Mouse (Mus musculus) embryonic facial prominence, embryonic 12.5 days (tissue): Measurements from ENCODE around the gene Gm20458. TPM values are rescaled to one million over a fixed set of nuclear protein-coding genes. Genes with fewer than 3 reads are reported as not detected.

Experiments
- ATAC-seq: fragments of 200-750 bp; cut with Nextera tagmentation; 2 replicates; pipeline ENCODE4 v1.8.0; 2017; ENCODE audit not compliant: insufficient number of reproducible peaks, insufficient read depth, low FRiP score, low TSS enrichment
- H3K27ac ChIP-seq: fragments of 300-500 bp; sonication (generic); 2 replicates; pipeline ENCODE4 v1.5.1; 2016; ENCODE audit warnings: mild to moderate bottlenecking
- H3K27me3 ChIP-seq: fragments of 300-500 bp; sonication (generic); 2 replicates; pipeline ENCODE4 v1.6.1; 2016; ENCODE audit warnings: mild to moderate bottlenecking, moderate library complexity
- H3K36me3 ChIP-seq: fragments of 300-500 bp; sonication (generic); 2 replicates; pipeline ENCODE4 v1.6.1; 2016; ENCODE audit warnings: mild to moderate bottlenecking
- H3K4me1 ChIP-seq: fragments of 300-500 bp; sonication (generic); 2 replicates; pipeline ENCODE4 v1.6.1; 2016
- H3K4me2 ChIP-seq: fragments of 300-500 bp; sonication (generic); replicated peaks from 2 replicates; pipeline ENCODE4 v1.6.1; 2016; ENCODE audit warnings: mild to moderate bottlenecking, moderate library complexity
- H3K4me3 ChIP-seq: fragments of 300-500 bp; sonication (generic); 2 replicates; pipeline ENCODE4 v1.5.1; 2016; ENCODE audit warnings: mild to moderate bottlenecking
- H3K9ac ChIP-seq: fragments of 300-500 bp; sonication (generic); 2 replicates; pipeline ENCODE4 v1.6.1; 2016; ENCODE audit warnings: mild to moderate bottlenecking, moderate library complexity
- H3K9me3 ChIP-seq: fragments of 300-500 bp; sonication (generic); 2 replicates; pipeline ENCODE4 v1.6.1; 2016; ENCODE audit warnings: mild to moderate bottlenecking, moderate library complexity
- WGBS: fragments of 180-500 bp; shearing (Covaris S2); methylation state at CpG from one replicate; pipeline ENCODE4 v1.1.7; 2016; 5-methylcytosine and 5-hydroxymethylcytosine counted together
- polyA plus RNA-seq: library from polyadenylated mRNA; unstranded; fragments of >200 nt; fragmentation: Nextera tagmentation; extraction: Ambion mirVana; gene quantifications from 2 replicates; pipeline ENCODE4 v1.2.1, GENCODE M21; 2016

Gene Gm20458
- polyA plus RNA-seq, 1 experiment from 2014 or later, result 6.5 TPM

- Histone ChIP-seq H3K36me3 (no peaks in the 10 kb centered on the region), H3K27ac (no peak overlapping the region), H3K9me3 (no peaks in the 10 kb centered on the region), H3K4me3 (peak overlapping the region; percentile 84), H3K9ac (peak overlapping the region; percentile 68), H3K27me3 (peaks cover 46% of the 10 kb centered on the region), H3K4me2 (peak overlapping the region; percentile 100), H3K4me1 (peaks cover 9% of the 10 kb centered on the region; the same call in 1 of the 2 replicates)
- WGBS, result 9% methylated on average over 11 of the region's 11 CpGs
- no peak for ATAC-seq
Observed at GRCm38 (mm10) chr2:164487115-164487527, 26.4 kb downstream of the Gm20458 start.

- Histone ChIP-seq H3K36me3 (no peaks in the 10 kb centered on the region), H3K4me3 (no peak overlapping the region), H3K9me3 (no peaks in the 10 kb centered on the region), H3K4me1 (peaks cover 9% of the 10 kb centered on the region; the same call in 1 of the 2 replicates), H3K27ac (no peak overlapping the region), H3K9ac (no peak overlapping the region), H3K4me2 (no peak overlapping the region), H3K27me3 (peaks cover 46% of the 10 kb centered on the region)
- 57% methylated on average over 9 of the region's 9 CpGs for WGBS
- ATAC-seq, result no peak
Observed at GRCm38 (mm10) chr2:164487812-164488211, 27.0 kb downstream of the Gm20458 start.

GRCm38 (mm10) chr2:164494126-164494525 is 33.4 kb downstream of the Gm20458 start:
- WGBS, result 45% methylated on average over 2 of the region's 2 CpGs
- H3K4me1 ChIP-seq, result peaks cover 6% of the 10 kb centered on the region
- H3K9me3 ChIP-seq, result no peaks in the 10 kb centered on the region
- no peak overlapping the region for H3K27ac ChIP-seq
- no peak overlapping the region for H3K9ac ChIP-seq
- H3K36me3 ChIP-seq, result no peaks in the 10 kb centered on the region
- H3K4me2 ChIP-seq, result no peak overlapping the region
- no peak for ATAC-seq
- no peaks in the 10 kb centered on the region for H3K27me3 ChIP-seq
- H3K4me3 ChIP-seq, result no peak overlapping the region

GRCm38 (mm10) chr2:164496331-164496730 is 35.6 kb downstream of the Gm20458 start:
- Histone ChIP-seq H3K27ac (no peak overlapping the region), H3K4me2 (no peak overlapping the region), H3K4me1 (peaks cover 6% of the 10 kb centered on the region), H3K4me3 (no peak overlapping the region), H3K9ac (no peak overlapping the region), H3K9me3 (no peaks in the 10 kb centered on the region), H3K27me3 (no peaks in the 10 kb centered on the region), H3K36me3 (peaks cover 15% of the 10 kb centered on the region)
- WGBS, result 45% methylated on average over 1 of the region's 1 CpGs
- no peak for ATAC-seq

GRCm38 (mm10) chr2:164496847-164497690 is 36.3 kb downstream of the Gm20458 start, which contains the start of gene Pigt:
TSS of gene Pigt (plus strand) at chr2:164497520.
- 4% methylated on average over 43 of the region's 43 CpGs for WGBS

DNA sequence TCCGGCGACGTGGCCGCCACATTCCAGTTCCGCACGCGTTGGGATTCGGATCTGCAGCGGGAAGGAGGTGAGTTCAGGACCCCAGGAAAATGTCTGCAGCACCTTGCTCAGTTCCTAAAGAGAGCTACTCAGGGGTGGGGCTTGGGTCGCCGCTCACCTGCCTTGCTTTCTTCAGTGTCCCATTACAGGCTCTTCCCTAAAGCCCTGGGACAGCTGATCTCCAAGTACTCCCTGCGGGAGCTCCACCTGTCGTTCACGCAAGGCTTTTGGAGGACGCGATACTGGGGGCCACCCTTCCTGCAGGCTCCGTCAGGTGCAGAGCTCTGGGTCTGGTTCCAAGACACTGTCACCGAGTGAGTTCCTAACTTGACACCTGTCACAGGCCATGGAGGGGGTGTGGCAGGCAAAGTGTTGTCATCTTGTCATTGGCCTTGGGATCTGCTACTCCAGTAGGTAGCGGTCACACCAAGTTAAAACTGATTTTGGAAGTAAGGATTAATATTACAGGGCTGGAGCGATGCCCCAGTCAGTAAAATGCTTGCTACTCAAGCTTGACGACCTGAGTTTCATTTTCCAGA is 37.0 kb downstream of the Gm20458 start:
- H3K27me3 ChIP-seq, result no peaks in the 10 kb centered on the region
- H3K4me2 ChIP-seq, result peak overlapping the region; percentile 92
- peaks cover 6% of the 10 kb centered on the region for H3K4me1 ChIP-seq
- H3K4me3 ChIP-seq, result peak overlapping the region; percentile 73
- no peak overlapping the region for H3K27ac ChIP-seq
- ATAC-seq, result 0 out of 2 replicates have a peak, but pooled peaks have one; percentile 30
- peaks cover 28% of the 10 kb centered on the region for H3K36me3 ChIP-seq
- H3K9ac ChIP-seq, result peak overlapping the region; percentile 61
- 7% methylated on average over 21 of the region's 21 CpGs for WGBS
- H3K9me3 ChIP-seq, result no peaks in the 10 kb centered on the region

More at GRCm38 (mm10) chr2:164496847-164497690, 36.3 kb downstream of the Gm20458 start, which contains the start of gene Pigt:
- H3K9me3 ChIP-seq, result no peaks in the 10 kb centered on the region
- peaks cover 6% of the 10 kb centered on the region for H3K4me1 ChIP-seq
- no peaks in the 10 kb centered on the region for H3K27me3 ChIP-seq
- peak within 1 kb of the TSS; percentile 92 for H3K4me2 ChIP-seq
- peaks cover 21% of the 10 kb centered on the region for H3K36me3 ChIP-seq
- H3K9ac ChIP-seq, result peak within 1 kb of the TSS; percentile 61
- peak; percentile 91 for ATAC-seq
- no peak within 1 kb of the TSS for H3K27ac ChIP-seq
- peak within 1 kb of the TSS; percentile 73 for H3K4me3 ChIP-seq

DNA sequence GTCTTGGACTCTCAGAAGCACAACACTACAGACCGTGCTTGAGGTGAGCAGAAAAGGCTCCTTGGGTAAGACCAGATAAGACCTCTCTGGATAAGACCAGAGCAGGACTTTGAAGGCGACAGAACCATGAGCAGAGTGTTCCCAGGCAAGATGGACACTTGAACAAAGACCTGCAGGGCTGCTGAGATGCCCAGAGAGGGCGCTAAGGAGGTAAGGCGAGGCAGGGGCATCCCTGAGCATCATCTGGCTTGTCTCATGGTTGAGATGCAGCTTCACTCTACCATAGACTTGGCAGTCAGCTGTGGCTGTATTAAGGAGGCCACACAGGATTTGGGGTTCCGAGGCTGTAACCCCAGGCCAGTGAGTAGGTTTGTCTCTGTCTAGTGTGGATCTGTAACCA is 38.5 kb downstream of the Gm20458 start:
- peaks cover 6% of the 10 kb centered on the region for H3K4me1 ChIP-seq
- no peak overlapping the region for H3K9ac ChIP-seq
- no peak overlapping the region for H3K4me2 ChIP-seq
- peaks cover 42% of the 10 kb centered on the region for H3K36me3 ChIP-seq
- ATAC-seq, result no peak
- no peak overlapping the region for H3K27ac ChIP-seq
- H3K4me3 ChIP-seq, result no peak overlapping the region
- 72% methylated on average over 5 of the region's 5 CpGs for WGBS
- H3K27me3 ChIP-seq, result no peaks in the 10 kb centered on the region
- H3K9me3 ChIP-seq, result no peaks in the 10 kb centered on the region

- H3K27ac ChIP-seq, result no peak overlapping the region
Observed at GRCm38 (mm10) chr2:164500511-164500910, 39.7 kb downstream of the Gm20458 start.

GRCm38 (mm10) chr2:164504919-164505318 is 44.2 kb downstream of the Gm20458 start:
- Histone ChIP-seq H3K36me3 (peaks cover 62% of the 10 kb centered on the region), H3K4me2 (no peak overlapping the region)
- ATAC-seq, result no peak

More at GRCm38 (mm10) chr2:164500511-164500910, 39.7 kb downstream of the Gm20458 start:
- no peak overlapping the region for H3K4me2 ChIP-seq
- WGBS, result 91% methylated on average over 7 of the region's 7 CpGs
- H3K9ac ChIP-seq, result no peak overlapping the region
- no peak for ATAC-seq
- H3K27me3 ChIP-seq, result no peaks in the 10 kb centered on the region
- no peak overlapping the region for H3K4me3 ChIP-seq
- H3K4me1 ChIP-seq, result peaks cover 6% of the 10 kb centered on the region
- H3K9me3 ChIP-seq, result 0 out of 2 replicates have a peak, but pooled peaks cover 6% of the 10 kb centered on the region
- H3K36me3 ChIP-seq, result peaks cover 52% of the 10 kb centered on the region

DNA sequence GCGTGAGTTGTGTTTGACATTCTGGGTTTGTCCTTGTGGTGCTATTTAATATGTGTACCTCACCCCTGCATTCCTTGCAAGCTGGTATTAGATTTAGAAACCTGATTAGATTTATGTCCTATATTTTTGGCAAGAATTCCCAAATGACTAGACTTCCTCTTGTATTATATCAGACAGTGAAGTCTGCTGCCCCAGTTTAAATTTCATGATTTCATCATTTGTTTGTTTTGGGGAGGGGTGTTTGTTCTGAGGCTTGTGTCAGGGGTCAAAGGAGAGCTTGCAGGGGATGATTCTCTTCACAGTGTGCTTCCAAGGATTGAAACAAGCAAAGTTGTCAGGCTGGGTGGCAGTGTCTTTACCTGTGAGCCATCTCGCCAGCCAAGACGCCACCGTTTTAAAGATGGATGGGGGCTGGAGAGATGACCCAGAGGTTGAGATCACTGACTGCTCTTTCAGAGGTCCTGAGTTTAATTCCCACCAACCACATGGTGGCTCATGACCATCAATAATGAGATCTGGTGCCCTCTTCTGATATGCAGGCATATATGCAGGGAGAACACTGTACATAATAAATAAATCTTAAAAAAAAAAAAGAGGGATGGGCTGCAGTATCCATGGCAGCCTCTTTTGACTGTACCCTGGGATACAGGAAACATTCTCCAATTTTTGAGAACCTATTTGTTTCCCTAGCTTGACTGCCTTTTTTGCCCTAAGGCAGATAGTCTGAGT is 45.0 kb downstream of the Gm20458 start:
- H3K4me2 ChIP-seq, result no peak overlapping the region
- H3K27me3 ChIP-seq, result no peaks in the 10 kb centered on the region
- no peak for ATAC-seq
- H3K36me3 ChIP-seq, result peaks cover 54% of the 10 kb centered on the region
- no peak overlapping the region for H3K4me3 ChIP-seq
- H3K9ac ChIP-seq, result no peak overlapping the region
- H3K27ac ChIP-seq, result no peak overlapping the region
- H3K9me3 ChIP-seq, result 0 out of 2 replicates have a peak, but pooled peaks cover 6% of the 10 kb centered on the region
- H3K4me1 ChIP-seq, result no peaks in the 10 kb centered on the region
- WGBS, result 91% methylated on average over 4 of the region's 4 CpGs

More at GRCm38 (mm10) chr2:164504919-164505318, 44.2 kb downstream of the Gm20458 start:
- 0 out of 2 replicates have a peak, but pooled peaks cover 6% of the 10 kb centered on the region for H3K9me3 ChIP-seq
- no peaks in the 10 kb centered on the region for H3K27me3 ChIP-seq
- H3K4me1 ChIP-seq, result no peaks in the 10 kb centered on the region
- no peak overlapping the region for H3K27ac ChIP-seq
- WGBS, result 95% methylated on average over 3 of the region's 3 CpGs
- H3K4me3 ChIP-seq, result no peak overlapping the region
- H3K9ac ChIP-seq, result no peak overlapping the region

GRCm38 (mm10) chr2:164507811-164508210 is 47.0 kb downstream of the Gm20458 start:
- H3K36me3 ChIP-seq, result peaks cover 36% of the 10 kb centered on the region
- 0 out of 2 replicates have a peak, but pooled peaks cover 6% of the 10 kb centered on the region for H3K9me3 ChIP-seq
- no peak for ATAC-seq
- no peaks in the 10 kb centered on the region for H3K4me1 ChIP-seq
- no peak overlapping the region for H3K4me2 ChIP-seq
- no peak overlapping the region for H3K4me3 ChIP-seq
- no peaks in the 10 kb centered on the region for H3K27me3 ChIP-seq
- no peak overlapping the region for H3K9ac ChIP-seq
- 85% methylated on average over 19 of the region's 19 CpGs for WGBS
- H3K27ac ChIP-seq, result no peak overlapping the region
